Mouse (Mus musculus) heart, embryonic 11.5 days (tissue): ENCODE measurements around the gene Cfap46. TPM values are rescaled to one million over a fixed set of nuclear protein-coding genes. Genes with fewer than 3 reads are reported as not detected.

ENCODE experiments used
- ATAC-seq: fragments of 200-750 bp; cut with Nextera tagmentation; replicated peaks from 2 replicates; pipeline ENCODE4 v1.8.0; 2017; ENCODE audit warnings: moderate library complexity; ENCODE audit not compliant: insufficient number of reproducible peaks, low FRiP score, low TSS enrichment
- H3K27ac ChIP-seq: fragments of 300-500 bp; sonication (generic); 2 replicates; pipeline ENCODE4 v1.5.1; 2014; ENCODE audit warnings: mild to moderate bottlenecking, low read depth, low read length
- H3K27me3 ChIP-seq: fragments of 300-500 bp; sonication (generic); 2 replicates; pipeline ENCODE4 v1.6.1; 2014; ENCODE audit warnings: mild to moderate bottlenecking, low read length, mixed read lengths; ENCODE audit not compliant: control insufficient read depth, insufficient read depth
- H3K36me3 ChIP-seq: fragments of 300-500 bp; sonication (generic); 2 replicates; pipeline ENCODE4 v1.6.1; 2014; ENCODE audit warnings: mild to moderate bottlenecking, low read length, moderate library complexity, mixed read lengths; ENCODE audit not compliant: control insufficient read depth, insufficient read depth
- H3K4me1 ChIP-seq: fragments of 300-500 bp; sonication (generic); 2 replicates; pipeline ENCODE4 v1.6.1; 2014; ENCODE audit warnings: low read length; ENCODE audit not compliant: control insufficient read depth, insufficient read depth
- H3K4me2 ChIP-seq: fragments of 300-500 bp; sonication (generic); 2 replicates; pipeline ENCODE4 v1.6.1; 2014; ENCODE audit warnings: mild to moderate bottlenecking, moderate library complexity
- H3K4me3 ChIP-seq: fragments of 300-500 bp; sonication (generic); 2 replicates; pipeline ENCODE4 v1.5.1; 2014; ENCODE audit warnings: low read depth, low read length
- H3K9ac ChIP-seq: fragments of 300-500 bp; sonication (generic); 2 replicates; pipeline ENCODE4 v1.6.1; 2014; ENCODE audit warnings: mild to moderate bottlenecking, low read depth, low read length, moderate library complexity
- H3K9me3 ChIP-seq: fragments of 300-500 bp; sonication (generic); replicated peaks from 2 replicates; pipeline ENCODE4 v1.6.1; 2016; ENCODE audit warnings: low read length; ENCODE audit not compliant: control insufficient read depth
- WGBS: fragments of 180-500 bp; shearing (Covaris S2); extraction: QIAGEN DNeasy Blood & Tissue Kit; methylation state at CpG from one replicate; pipeline ENCODE4 v1.1.7; 2014; ENCODE audit not compliant: insufficient replicate concordance; 5-methylcytosine and 5-hydroxymethylcytosine counted together
- polyA plus RNA-seq: library from polyadenylated mRNA; unstranded; fragments of >200 nt; fragmentation: Nextera tagmentation; extraction: Ambion mirVana; gene quantifications from 2 replicates; pipeline ENCODE4 v1.2.1, GENCODE M21; 2014

The Cfap46 gene
- polyA plus RNA-seq, result not detected in 2 replicates

DNA sequence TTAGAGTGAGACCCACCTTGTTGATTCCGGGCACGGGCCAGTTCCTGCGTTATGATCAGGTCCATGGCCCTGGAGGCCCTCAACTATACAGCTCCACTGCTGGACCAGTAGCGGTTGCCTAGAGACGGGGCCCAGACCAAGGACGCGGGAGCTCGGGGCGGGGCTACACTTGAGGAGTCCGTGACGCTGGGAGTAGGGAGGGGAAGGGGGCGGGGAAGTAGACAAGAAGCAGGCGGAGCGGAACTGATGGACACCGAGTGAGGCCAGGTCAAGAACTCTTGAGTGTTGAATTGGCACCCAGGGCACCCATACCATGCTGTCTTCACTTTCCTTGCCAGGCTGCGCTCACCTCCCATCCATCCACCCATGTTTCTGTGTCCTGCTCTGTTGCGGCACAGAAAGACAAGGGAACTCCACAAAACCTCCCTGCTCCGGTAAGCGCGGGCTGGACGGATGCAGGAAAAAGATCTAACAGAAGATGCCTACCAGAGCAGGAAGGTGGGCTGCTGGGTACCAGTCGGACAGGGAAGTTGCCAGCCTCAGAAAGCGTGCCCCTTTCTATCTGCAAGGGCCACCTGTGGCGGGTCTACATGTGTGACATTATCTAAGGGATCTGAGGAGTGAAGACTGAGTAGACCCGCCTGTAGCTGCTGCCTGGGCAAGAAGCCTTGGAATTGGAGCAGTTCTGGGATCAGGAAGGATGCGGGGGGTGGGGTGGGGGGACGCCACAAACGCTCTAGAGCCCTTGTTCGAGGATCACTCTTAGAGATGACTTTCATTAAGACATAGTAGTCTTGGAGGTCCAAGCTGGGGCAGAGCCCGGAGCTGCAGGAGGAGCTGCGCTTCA, at the start of gene Cfap46:
Gene Cfap46 (minus strand): TSS at position 112 of the 847 bp plus-strand sequence.
- Histone ChIP-seq H3K9ac (peak within 1 kb of the TSS; percentile 61), H3K4me1 (peaks cover 6% of the 10 kb centered on the region; the same call in 1 of the 2 replicates), H3K4me3 (peak within 1 kb of the TSS; percentile 61), H3K27me3 (peaks cover 3% of the 10 kb centered on the region), H3K36me3 (no peaks in the 10 kb centered on the region), H3K9me3 (no peaks in the 10 kb centered on the region), H3K27ac (no peak within 1 kb of the TSS), H3K4me2 (peak within 1 kb of the TSS; percentile 95)
- ATAC-seq, result peak; percentile 91
- 2% methylated on average over 31 of the region's 31 CpGs for WGBS

DNA sequence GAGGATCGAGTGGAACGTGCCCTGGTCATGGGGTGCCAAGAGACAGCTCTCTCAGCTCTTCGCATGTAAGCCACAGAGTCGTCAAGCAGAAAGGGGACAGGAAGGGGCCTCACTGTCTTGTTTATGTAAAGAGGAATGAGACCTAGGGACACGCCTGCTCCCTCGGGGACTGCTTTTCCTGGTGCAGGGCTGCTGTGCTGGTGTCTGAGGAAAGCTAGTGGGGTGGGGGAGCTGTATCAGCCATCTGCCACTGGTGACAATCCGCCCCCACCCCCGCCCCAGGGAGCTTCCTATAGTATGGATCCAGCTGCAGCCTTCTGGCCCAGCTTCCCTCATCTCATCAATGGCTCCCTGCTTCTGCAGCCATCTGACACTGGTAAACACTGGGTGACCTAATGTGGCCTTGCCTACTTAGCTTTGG, 47.7 kb upstream of the Cfap46 start:
- no peaks in the 10 kb centered on the region for H3K27me3 ChIP-seq
- 0 out of 2 replicates have a peak overlapping the region, but pooled peaks have one; percentile 22 for H3K27ac ChIP-seq
- ATAC-seq, result no peak

DNA sequence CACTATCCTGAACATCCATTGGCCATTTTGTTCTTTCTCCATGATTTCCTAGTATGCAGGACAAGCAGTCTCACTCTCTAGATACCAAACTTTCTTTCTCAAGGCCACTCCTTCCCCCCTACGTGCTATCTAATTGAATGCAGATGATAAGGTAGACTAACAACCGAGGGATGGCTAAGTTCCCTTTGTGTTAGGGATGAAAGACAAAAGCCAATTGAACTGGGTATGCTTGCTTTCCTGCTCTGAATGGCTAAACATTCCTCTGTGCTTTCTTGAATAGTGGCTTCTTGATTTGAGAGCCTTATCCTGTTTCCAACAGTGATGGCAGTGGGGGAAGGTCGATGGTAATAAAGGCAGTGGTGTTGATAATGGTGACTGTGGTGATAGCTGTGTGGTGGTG, 43.5 kb upstream of the Cfap46 start:
- Histone ChIP-seq H3K4me3 (no peak overlapping the region), H3K9me3 (no peaks in the 10 kb centered on the region), H3K36me3 (no peaks in the 10 kb centered on the region), H3K4me2 (no peak overlapping the region), H3K4me1 (peaks cover 6% of the 10 kb centered on the region), H3K27me3 (no peaks in the 10 kb centered on the region), H3K27ac (no peak overlapping the region), H3K9ac (no peak overlapping the region)
- no peak for ATAC-seq
- 22% methylated on average over 3 of the region's 3 CpGs for WGBS

More for the DNA sequence above, 47.7 kb upstream of the Cfap46 start:
- no peak overlapping the region for H3K9ac ChIP-seq
- no peak overlapping the region for H3K4me3 ChIP-seq
- no peaks in the 10 kb centered on the region for H3K36me3 ChIP-seq
- H3K9me3 ChIP-seq, result no peaks in the 10 kb centered on the region
- H3K4me2 ChIP-seq, result no peak overlapping the region; the same call in 1 of the 2 replicates
- peaks cover 6% of the 10 kb centered on the region for H3K4me1 ChIP-seq
- 26% methylated on average over 8 of the region's 8 CpGs for WGBS

DNA sequence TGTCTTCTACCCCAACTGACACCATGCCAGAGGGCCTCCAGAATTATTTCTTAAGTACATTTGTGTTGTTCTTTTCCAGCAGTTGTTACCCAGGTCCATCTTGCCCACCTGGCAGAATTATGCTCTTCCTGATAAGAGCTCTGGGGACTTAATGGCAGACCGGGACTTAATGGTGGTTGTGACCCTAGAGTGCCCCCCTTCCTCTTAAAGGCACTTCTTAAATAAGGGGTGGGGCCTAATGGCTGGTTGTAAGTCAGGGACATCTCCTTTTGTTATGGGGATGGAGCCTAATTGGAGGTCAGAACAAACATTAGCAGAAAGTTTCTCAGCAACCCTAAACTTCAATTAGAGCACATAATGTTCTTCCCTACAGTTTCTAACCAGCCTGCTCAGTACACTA, 42.0 kb upstream of the Cfap46 start:
- ATAC-seq, result no peak
- Histone ChIP-seq H3K27ac (no peak overlapping the region), H3K4me3 (no peak overlapping the region), H3K27me3 (no peaks in the 10 kb centered on the region), H3K9ac (no peak overlapping the region), H3K36me3 (no peaks in the 10 kb centered on the region), H3K4me2 (no peak overlapping the region), H3K4me1 (no peaks in the 10 kb centered on the region), H3K9me3 (no peaks in the 10 kb centered on the region)
- 54% methylated on average over 1 of the region's 1 CpGs for WGBS

DNA sequence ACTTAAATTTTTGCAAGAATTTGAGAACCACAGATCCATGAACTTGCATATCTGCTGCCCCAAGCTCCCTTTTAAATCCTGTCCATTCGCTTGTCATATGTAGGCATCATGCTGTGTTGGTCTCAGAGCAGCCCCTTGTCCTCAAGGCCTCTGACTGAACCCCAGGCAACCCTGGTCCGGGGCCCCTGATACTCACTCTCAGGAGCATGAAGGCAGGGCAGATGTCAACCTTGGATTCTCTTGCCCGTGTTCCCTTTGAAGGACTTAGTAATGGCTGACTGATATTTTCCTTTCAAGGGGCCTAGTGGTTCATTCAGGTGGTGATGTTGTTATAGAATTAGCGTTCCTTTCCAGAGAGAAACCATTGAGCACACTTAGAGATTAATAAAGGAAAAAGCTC, 40.4 kb upstream of the Cfap46 start:
- ATAC-seq, result no peak
- Histone ChIP-seq H3K9me3 (no peaks in the 10 kb centered on the region), H3K36me3 (no peaks in the 10 kb centered on the region), H3K27me3 (no peaks in the 10 kb centered on the region), H3K27ac (no peak overlapping the region), H3K9ac (no peak overlapping the region), H3K4me3 (no peak overlapping the region), H3K4me1 (no peaks in the 10 kb centered on the region), H3K4me2 (no peak overlapping the region)
- 71% methylated on average over 4 of the region's 4 CpGs for WGBS

DNA sequence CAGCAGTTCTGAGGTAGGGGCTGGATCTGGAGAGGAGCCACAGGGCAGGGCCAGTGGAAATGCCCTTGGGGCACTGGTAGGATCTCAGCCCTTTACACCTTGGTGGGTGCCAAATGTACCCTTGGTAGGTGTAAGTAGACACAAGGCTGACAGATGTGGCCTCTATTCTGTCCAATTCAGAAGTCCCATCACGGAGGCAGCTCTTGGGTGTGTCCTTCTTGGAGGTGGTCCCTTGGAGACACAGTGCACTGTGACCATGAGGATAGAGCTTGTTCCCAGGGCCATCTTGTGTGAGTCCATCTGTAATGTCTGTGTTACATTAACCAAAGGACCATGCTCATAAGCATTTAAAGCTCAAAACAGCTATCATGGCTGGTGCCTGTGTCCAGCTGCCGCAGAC, 37.6 kb upstream of the Cfap46 start:
- H3K27me3 ChIP-seq, result no peaks in the 10 kb centered on the region
- no peak overlapping the region for H3K4me3 ChIP-seq
- H3K4me1 ChIP-seq, result no peaks in the 10 kb centered on the region
- no peaks in the 10 kb centered on the region for H3K36me3 ChIP-seq
- H3K4me2 ChIP-seq, result no peak overlapping the region
- no peaks in the 10 kb centered on the region for H3K9me3 ChIP-seq
- H3K9ac ChIP-seq, result no peak overlapping the region
- ATAC-seq, result no peak
- no peak overlapping the region for H3K27ac ChIP-seq
- 87% methylated on average over 2 of the region's 2 CpGs for WGBS

DNA sequence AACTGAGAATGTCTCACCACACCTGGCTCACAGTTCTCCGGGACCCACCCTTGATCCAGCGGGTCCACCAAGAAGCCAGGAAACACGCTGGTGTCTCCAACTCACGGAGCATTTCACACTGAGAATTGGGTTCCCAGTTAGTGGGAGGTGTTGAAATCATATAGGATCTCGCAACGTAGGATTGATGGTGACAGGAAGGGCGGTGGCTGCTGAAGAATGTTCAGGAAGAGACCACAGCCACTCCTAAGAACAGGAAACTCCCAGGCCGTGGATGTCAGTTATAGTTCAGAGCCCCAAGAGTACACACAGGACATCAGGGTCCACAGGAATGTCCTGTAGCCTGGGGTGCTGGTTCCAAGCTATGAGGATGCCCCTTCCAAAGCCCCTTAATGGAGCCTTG, 34.2 kb upstream of the Cfap46 start:
- no peaks in the 10 kb centered on the region for H3K27me3 ChIP-seq
- H3K4me1 ChIP-seq, result no peaks in the 10 kb centered on the region
- ATAC-seq, result no peak
- no peaks in the 10 kb centered on the region for H3K9me3 ChIP-seq
- H3K4me2 ChIP-seq, result no peak overlapping the region
- H3K9ac ChIP-seq, result no peak overlapping the region
- no peaks in the 10 kb centered on the region for H3K36me3 ChIP-seq
- no peak overlapping the region for H3K4me3 ChIP-seq
- WGBS, result 73% methylated on average over 8 of the region's 8 CpGs
- no peak overlapping the region for H3K27ac ChIP-seq

DNA sequence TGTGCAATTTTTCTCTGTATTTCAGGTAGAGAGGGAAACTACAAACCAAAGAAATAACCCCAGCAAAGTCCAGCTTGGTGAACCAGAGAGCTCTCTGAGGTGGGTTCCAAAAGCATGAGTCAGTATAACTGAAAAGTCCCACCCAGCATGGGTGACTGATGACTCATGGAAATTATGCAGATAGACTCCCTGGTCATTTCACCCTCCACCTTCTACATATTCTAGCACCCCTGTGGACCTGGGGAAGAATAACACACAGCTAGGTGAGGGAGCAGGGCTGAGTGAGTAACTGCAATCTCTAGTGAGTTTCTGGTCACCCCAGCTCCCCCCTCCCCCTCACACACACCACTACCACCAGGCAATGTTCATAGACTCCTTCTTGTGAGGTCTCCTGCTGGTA, 28.2 kb upstream of the Cfap46 start:
- H3K4me3 ChIP-seq, result no peak overlapping the region
- ATAC-seq, result no peak
- H3K9me3 ChIP-seq, result no peaks in the 10 kb centered on the region
- no peaks in the 10 kb centered on the region for H3K36me3 ChIP-seq
- H3K27ac ChIP-seq, result no peak overlapping the region
- H3K9ac ChIP-seq, result no peak overlapping the region
- no peaks in the 10 kb centered on the region for H3K27me3 ChIP-seq
- H3K4me1 ChIP-seq, result no peaks in the 10 kb centered on the region
- no peak overlapping the region for H3K4me2 ChIP-seq
